In the genomic region with DNA sequence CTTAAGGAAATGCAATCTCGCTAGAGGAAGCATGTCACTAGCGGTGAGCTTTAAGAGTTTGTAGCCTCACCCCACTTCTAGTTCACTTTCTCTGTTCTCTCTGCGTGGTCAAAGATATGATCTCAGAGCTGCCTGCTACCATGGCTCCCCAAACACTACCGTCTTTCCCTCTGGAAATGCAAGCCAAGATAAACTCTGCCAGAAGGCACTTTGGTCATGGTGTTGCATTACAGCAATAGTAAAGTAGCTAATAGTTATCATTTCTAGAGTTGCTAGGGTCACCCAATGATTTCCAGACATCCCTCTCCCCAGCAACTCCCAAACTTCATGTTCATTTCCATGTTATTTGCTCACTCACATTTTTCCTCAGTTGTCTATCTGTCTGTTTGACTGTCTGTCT, we compare ENCODE assay signal across 24 mouse cellular contexts.
"Had no signal": no experiment of that assay in that cellular context is flagged by ENCODE, and none has a peak within 500 bp of the region (broad histone marks: within the 10 kb centered on the region; RNA-seq: fewer than 3 reads in every experiment).

No protein-coding gene starts in this region.

- H3K36me3 ChIP-seq: heart, embryonic 13.5 days; heart, embryonic 15.5 days; hindbrain, embryonic 10.5 days; hindbrain, embryonic 13.5 days; hindbrain, embryonic 15.5 days; kidney, embryonic 15.5 days; limb, embryonic 10.5 days; limb, embryonic 12.5 days; liver, embryonic 13.5 days; liver, embryonic 15.5 days had no signal

- ATAC-seq: hindbrain, postnatal 0 days; intestine, embryonic 16.5 days had no signal

- H3K9me3 ChIP-seq: heart, embryonic 13.5 days; heart, embryonic 15.5 days; hindbrain, embryonic 10.5 days; hindbrain, embryonic 13.5 days; hindbrain, embryonic 15.5 days; kidney, embryonic 15.5 days; limb, embryonic 10.5 days; limb, embryonic 12.5 days; liver, embryonic 13.5 days; liver, embryonic 15.5 days had no signal

- DNase-seq: gastrocnemius, postnatal 14 days; heart, adult 2 months; heart, postnatal 14 days; heart, postnatal 36 days; kidney, adult 11 months; kidney, adult 2 months; kidney, adult 9 months; kidney, postnatal 14 days; kidney, postnatal 36 days; liver; liver, embryonic 13.5 days had no signal

- H3K27ac ChIP-seq: heart, adult 2 months; heart, embryonic 13.5 days; heart, embryonic 15.5 days; hindbrain, embryonic 10.5 days; hindbrain, embryonic 13.5 days; hindbrain, embryonic 15.5 days; hindbrain, postnatal 0 days; kidney, embryonic 15.5 days; kidney, postnatal 0 days; left cerebral cortex, adult 2 months; limb, embryonic 10.5 days; limb, embryonic 12.5 days; liver, embryonic 13.5 days; liver, embryonic 15.5 days had no signal

- H3K9ac ChIP-seq: heart, embryonic 13.5 days; heart, embryonic 15.5 days; hindbrain, embryonic 13.5 days; hindbrain, embryonic 15.5 days; kidney, embryonic 15.5 days; limb, embryonic 12.5 days; liver, embryonic 13.5 days; liver, embryonic 15.5 days had no signal

- H3K4me1 ChIP-seq: heart, embryonic 13.5 days; hindbrain, embryonic 10.5 days; hindbrain, embryonic 13.5 days; hindbrain, embryonic 15.5 days; kidney, embryonic 15.5 days; liver, embryonic 15.5 days had no signal

- H3K27me3 ChIP-seq: heart, embryonic 13.5 days; heart, embryonic 15.5 days; hindbrain, embryonic 13.5 days; hindbrain, embryonic 15.5 days; kidney, embryonic 15.5 days; limb, embryonic 12.5 days; liver, embryonic 13.5 days; liver, embryonic 15.5 days had no signal

- H3K4me3 ChIP-seq: heart, adult 2 months; heart, embryonic 13.5 days; heart, embryonic 15.5 days; hindbrain, embryonic 10.5 days; hindbrain, embryonic 13.5 days; hindbrain, embryonic 15.5 days; kidney, embryonic 15.5 days; left cerebral cortex, adult 2 months; limb, embryonic 10.5 days; limb, embryonic 12.5 days; liver, embryonic 13.5 days; liver, embryonic 15.5 days had no signal
